Comparison of ENCODE assay signal across 8 mouse cellular contexts in the genomic region with DNA sequence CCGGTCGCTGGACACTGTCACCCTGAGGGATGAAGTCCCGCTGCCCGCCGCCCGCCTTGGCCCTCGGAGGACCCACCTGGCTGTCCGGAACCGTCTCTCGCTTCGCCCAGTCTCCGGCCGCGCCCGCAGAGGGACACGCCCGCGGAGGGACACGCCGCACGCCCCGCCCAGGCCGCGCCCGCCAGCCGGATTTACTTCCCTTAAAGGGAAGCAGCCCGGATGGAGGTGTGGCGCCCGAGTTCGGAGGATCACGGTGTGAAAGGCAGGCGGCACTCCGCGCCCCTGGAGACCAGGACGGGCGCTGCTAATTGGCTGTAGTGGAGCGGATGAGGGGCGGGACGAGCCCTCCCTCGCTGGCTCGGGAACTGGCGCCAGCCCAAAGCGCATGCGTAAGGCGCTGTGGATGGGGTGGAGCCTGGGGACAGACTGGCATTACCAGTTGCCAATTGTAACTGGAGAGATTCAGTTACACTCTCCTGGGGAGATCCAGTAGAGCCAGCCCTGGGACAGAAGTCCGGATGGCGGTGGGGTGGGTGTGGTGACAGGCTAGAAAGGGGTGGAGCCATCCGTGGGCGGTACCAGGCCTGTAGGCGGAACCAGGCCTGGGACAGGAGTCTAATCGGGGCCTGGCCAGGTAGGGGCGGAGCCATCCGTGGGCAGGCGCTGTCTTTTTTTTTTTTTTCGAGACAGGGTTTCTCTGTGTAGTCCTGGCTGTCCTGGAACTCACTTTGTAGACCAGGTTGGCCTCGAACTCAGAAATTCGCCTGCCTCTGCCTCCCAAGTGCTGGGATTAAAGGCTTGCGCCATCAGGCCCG. TPM values are rescaled to one million over a fixed set of nuclear protein-coding genes. Genes with fewer than 3 reads are reported as not detected.
DNase-seq lines count a peak whose midpoint lies in the region; ATAC-seq lines count a peak whose summit lies in the region.

TSS of gene Mob3a (minus strand) at position 257 of the 815 bp plus-strand sequence.
TSS of gene Izumo4 (plus strand) at position 464 of the 815 bp plus-strand sequence.

- peak; percentile 80 for ATAC-seq in inflammation-experienced regulatory T-cells, adult 6 months
- peak; percentile 77 for ATAC-seq in megakaryocyte-erythroid progenitor cell, adult 5-6 weeks (replicated peaks; ENCODE audit: low FRiP score, low TSS enrichment, poor library complexity, severe bottlenecking)

- peak; percentile 100 for DNase-seq in adrenal gland, adult (ENCODE audit: inconsistent age in 2 of 2, low spot score in 1 of 2)
- peak; percentile 99 for DNase-seq in embryo, embryonic 10.5 days (ENCODE audit: low spot score)
- peak; percentile 99 for DNase-seq in gastrocnemius, postnatal 14 days
- DNase-seq in left cerebral cortex, postnatal 10 days (ENCODE audit: extremely low spot score in 1 of 2, low spot score in 2 of 2), result peak; percentile 99
- DNase-seq in right cerebral cortex, postnatal 25 days, result peak; percentile 99
- DNase-seq in urinary bladder, postnatal 4 days (ENCODE audit: low spot score in 2 of 2), result peak; percentile 99 to 100

- intact Hi-C loops in gastrocnemius, postnatal 14 days (cut with DNase I; ENCODE audit: low total_unique reads), result no loop called here
- intact Hi-C loops in left cerebral cortex, postnatal 10 days (cut with DNase I), result no loop called here

RNA-seq across cellular contexts. Expression of gene Mob3a, which starts in this region (rescaled TPM):
- total RNA-seq in gastrocnemius, postnatal 14 days (2021), result 1 to 10 TPM; 5.5 to 7.4 TPM
- polyA plus RNA-seq in inflammation-experienced regulatory T-cells, adult 6 months (2017; shearing (Covaris generic)), result 100 to 1,000 TPM; 190 to 248 (median 240) TPM
- total RNA-seq in left cerebral cortex, postnatal 10 days (2021), result 10 to 100 TPM; 21.8 to 24.7 TPM
- 22.8 and 29.1 TPM in 2 replicates for total RNA-seq in megakaryocyte-erythroid progenitor cell, adult 5-6 weeks (2014; fragmentation: Nextera tagmentation)
- 30.5 and 38.6 TPM in 2 replicates for total RNA-seq in megakaryocyte-erythroid progenitor cell, adult 5-6 weeks (2017)

RNA-seq across cellular contexts. Expression of gene Izumo4, which starts in this region (rescaled TPM):
- total RNA-seq in gastrocnemius, postnatal 14 days (2021), result 1 to 10 TPM; 3.2 to 3.5 TPM
- 100 to 1,000 TPM in 2 of 3 experiments, 10 to 100 TPM in 1; 71.4 to 109 (median 107) TPM for polyA plus RNA-seq in inflammation-experienced regulatory T-cells, adult 6 months (2017; shearing (Covaris generic))
- total RNA-seq in left cerebral cortex, postnatal 10 days (2021), result 10 to 100 TPM; 56.3 to 63.5 TPM
- 22.8 and 26.4 TPM in 2 replicates for total RNA-seq in megakaryocyte-erythroid progenitor cell, adult 5-6 weeks (2014; fragmentation: Nextera tagmentation)
- 3.0 and 4.5 TPM in 2 replicates for total RNA-seq in megakaryocyte-erythroid progenitor cell, adult 5-6 weeks (2017)

Comparison
In these comparisons a context has a peak if more than half of its experiments do, and no peak if none do; other contexts are left out.
1. Peak in every context shown above with its lines: DNase-seq and ATAC-seq.